Mouse (Mus musculus): ENCODE results near the gene Creg2. TPM values are rescaled to one million over a fixed set of nuclear protein-coding genes. Genes with fewer than 3 reads are reported as not detected.
A peak's percentile ranks its signal among the peaks of the same experiment; 100 is the strongest.

Gene Creg2
- polyA plus RNA-seq (2012; rRNA removed) = 0.03 and 0.10 TPM in 2 replicates

DNA sequence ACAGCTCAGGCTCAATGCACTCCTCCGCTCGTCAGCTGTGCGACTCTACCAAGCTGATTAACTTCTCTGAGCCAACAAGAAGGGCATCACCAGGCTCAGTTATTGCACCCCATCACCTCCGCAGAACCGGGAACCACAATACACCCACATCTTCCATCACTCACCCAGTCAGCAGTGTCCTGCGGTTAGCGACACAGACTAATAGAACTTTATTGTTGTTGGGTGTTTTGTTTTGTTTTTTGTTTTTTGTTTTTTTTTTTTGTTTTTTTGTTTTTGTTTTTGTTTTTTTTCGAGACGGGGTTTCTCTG lies at the start of gene Creg2:
Gene Creg2 (minus strand): TSS at position 234 of the 308 bp plus-strand sequence.
- TF ChIP-seq CTCF (IDR thresholded peaks at IDR 0.05; ENCODE audit: extremely low read depth, insufficient read length, insufficient replicate concordance, low read depth, low read length) = no peak
- no peak for TF ChIP-seq POLR2A (IDR thresholded peaks at IDR 0.05; ENCODE audit: low read depth, low read length)
- Histone ChIP-seq H3K4me1 (ENCODE audit: control insufficient read depth, insufficient read depth, insufficient read length, low read length) (peaks cover 8% of the 10 kb centered on the region), H3K36me3 (ENCODE audit: control insufficient read depth, insufficient read depth, low read length) (no peaks in the 10 kb centered on the region), H3K4me3 (ENCODE audit: low read depth, low read length) (peak within 1 kb of the TSS; percentile 60), H3K27me3 (ENCODE audit: control insufficient read depth, insufficient read depth, low read length) (peaks cover 36% of the 10 kb centered on the region), H3K27ac (ENCODE audit: insufficient read depth, low read depth, low read length) (no peak within 1 kb of the TSS)
- WGBS = 34% methylated on average over 9 of the region's 9 CpGs

DNA sequence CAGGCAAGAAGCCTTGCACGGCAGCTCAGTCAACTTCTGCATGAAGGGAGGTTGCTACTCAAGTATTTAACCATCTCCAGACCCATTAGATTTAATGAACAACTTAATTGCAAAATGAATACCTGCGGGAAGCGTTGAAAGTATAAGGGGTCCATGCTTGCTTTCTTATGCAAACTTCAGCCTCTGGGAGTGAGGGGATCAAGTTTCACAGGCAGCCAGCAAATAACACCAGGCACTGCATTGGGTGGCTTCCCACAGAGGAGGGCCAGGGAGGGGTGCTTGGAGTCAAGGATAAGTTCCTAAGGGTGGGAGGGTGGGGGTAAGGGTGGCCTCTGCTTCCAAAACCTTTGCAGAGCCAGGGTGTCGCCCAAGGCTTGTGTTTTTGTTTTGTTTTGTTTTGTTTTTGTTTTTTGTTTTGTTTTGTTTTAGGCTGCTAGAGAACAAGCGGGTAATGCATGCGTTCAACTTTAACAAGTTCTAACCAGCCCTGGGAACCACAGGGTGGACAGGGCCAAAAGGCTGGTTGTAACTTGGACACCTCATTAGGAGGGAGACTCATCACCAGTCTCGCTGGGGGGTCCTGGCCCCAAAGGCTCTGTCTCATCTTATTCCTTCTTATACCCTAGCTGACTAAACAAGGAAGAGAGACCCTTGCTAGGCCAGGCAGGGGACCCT lies 49.5 kb upstream of the Creg2 start:
- Histone ChIP-seq H3K36me3 (ENCODE audit: control insufficient read depth, insufficient read depth, low read length) (no peaks in the 10 kb centered on the region), H3K27me3 (ENCODE audit: control insufficient read depth, insufficient read depth, low read length) (no peaks in the 10 kb centered on the region), H3K4me3 (ENCODE audit: low read depth, low read length) (no peak overlapping the region), H3K4me1 (ENCODE audit: control insufficient read depth, insufficient read depth, insufficient read length, low read length) (no peaks in the 10 kb centered on the region), H3K27ac (ENCODE audit: insufficient read depth, low read depth, low read length) (no peak overlapping the region)
- TF ChIP-seq POLR2A (IDR thresholded peaks at IDR 0.05; ENCODE audit: low read depth, low read length) (no peak), CTCF (IDR thresholded peaks at IDR 0.05; ENCODE audit: extremely low read depth, insufficient read length, insufficient replicate concordance, low read depth, low read length) (no peak)
- WGBS = 88% methylated on average over 7 of the region's 7 CpGs

DNA sequence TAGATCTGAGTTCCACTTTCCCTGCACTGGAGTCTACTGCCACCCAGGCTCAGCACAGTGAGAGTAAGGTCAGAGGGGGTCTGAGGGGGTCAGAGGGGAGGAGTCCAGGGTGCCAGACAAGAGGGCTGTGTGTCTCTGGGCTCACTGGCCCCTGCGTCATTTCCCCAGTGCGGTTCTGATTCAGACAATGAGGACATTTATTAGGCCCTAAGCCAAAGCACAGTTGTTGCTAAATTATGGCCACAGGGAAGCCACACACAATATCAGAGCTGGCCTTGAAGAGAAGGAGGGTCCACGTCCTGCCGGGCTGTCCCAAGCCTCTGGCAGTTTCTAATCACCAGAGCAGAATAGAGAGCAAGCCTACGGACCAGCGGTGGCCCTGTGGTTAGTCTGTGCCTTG lies 47.2 kb upstream of the Creg2 start:
- 83% methylated on average over 6 of the region's 6 CpGs for WGBS
- Histone ChIP-seq H3K4me1 (ENCODE audit: control insufficient read depth, insufficient read depth, insufficient read length, low read length) (no peaks in the 10 kb centered on the region), H3K36me3 (ENCODE audit: control insufficient read depth, insufficient read depth, low read length) (no peaks in the 10 kb centered on the region), H3K27ac (ENCODE audit: insufficient read depth, low read depth, low read length) (no peak overlapping the region), H3K4me3 (ENCODE audit: low read depth, low read length) (no peak overlapping the region), H3K27me3 (ENCODE audit: control insufficient read depth, insufficient read depth, low read length) (no peaks in the 10 kb centered on the region)
- TF ChIP-seq POLR2A (IDR thresholded peaks at IDR 0.05; ENCODE audit: low read depth, low read length) = no peak
- no peak for TF ChIP-seq CTCF (IDR thresholded peaks at IDR 0.05; ENCODE audit: extremely low read depth, insufficient read length, insufficient replicate concordance, low read depth, low read length)

DNA sequence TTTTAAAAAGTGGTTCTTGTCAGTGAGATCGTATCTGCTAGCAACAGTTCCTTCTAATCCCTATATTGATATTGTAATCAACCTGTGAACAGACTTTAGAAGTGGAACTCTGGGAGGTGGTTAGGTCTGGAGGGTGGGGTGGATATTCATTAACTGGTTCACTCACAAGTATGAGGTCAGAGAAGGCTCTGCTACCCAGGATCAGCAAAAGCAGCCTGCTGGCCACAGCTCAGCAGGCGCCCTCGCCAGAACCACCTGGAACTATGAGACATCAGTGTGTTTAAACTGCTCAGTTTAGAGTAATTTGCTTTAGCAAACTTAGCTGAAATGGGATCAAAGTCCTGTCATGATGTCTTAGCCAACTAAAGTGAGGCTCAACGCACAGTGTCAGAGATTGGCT lies 43.9 kb upstream of the Creg2 start:
- TF ChIP-seq CTCF (IDR thresholded peaks at IDR 0.05; ENCODE audit: extremely low read depth, insufficient read length, insufficient replicate concordance, low read depth, low read length) = no peak
- no peak for TF ChIP-seq POLR2A (IDR thresholded peaks at IDR 0.05; ENCODE audit: low read depth, low read length)
- 19% methylated on average over 4 of the region's 4 CpGs for WGBS
- no peak overlapping the region for H3K27ac ChIP-seq (ENCODE audit: insufficient read depth, low read depth, low read length)
- no peaks in the 10 kb centered on the region for H3K36me3 ChIP-seq (ENCODE audit: control insufficient read depth, insufficient read depth, low read length)
- H3K27me3 ChIP-seq (ENCODE audit: control insufficient read depth, insufficient read depth, low read length) = no peaks in the 10 kb centered on the region
- no peak overlapping the region for H3K4me3 ChIP-seq (ENCODE audit: low read depth, low read length)
- no peaks in the 10 kb centered on the region for H3K4me1 ChIP-seq (ENCODE audit: control insufficient read depth, insufficient read depth, insufficient read length, low read length)

DNA sequence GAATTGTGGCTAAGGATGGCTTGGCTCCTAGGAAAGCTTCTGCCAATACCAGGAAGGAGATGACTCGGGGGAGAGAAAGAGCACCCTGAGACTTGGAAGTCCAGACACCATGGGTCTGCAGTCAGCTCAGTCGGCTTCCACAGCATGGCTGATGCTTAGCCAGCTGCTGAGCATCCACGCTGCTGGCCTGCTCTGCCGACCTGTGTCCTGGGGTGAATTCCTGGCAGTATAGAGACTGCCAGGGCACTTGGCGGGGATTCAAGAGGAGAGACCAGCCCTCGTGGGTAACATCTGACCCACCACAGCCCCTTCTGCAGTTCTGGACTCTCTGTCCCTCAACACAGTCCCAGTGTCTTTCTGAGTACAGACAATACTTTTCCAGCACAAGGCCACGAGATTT lies 43.5 kb upstream of the Creg2 start:
- Histone ChIP-seq H3K36me3 (ENCODE audit: control insufficient read depth, insufficient read depth, low read length) (no peaks in the 10 kb centered on the region), H3K4me3 (ENCODE audit: low read depth, low read length) (no peak overlapping the region), H3K27ac (ENCODE audit: insufficient read depth, low read depth, low read length) (no peak overlapping the region), H3K27me3 (ENCODE audit: control insufficient read depth, insufficient read depth, low read length) (no peaks in the 10 kb centered on the region), H3K4me1 (ENCODE audit: control insufficient read depth, insufficient read depth, insufficient read length, low read length) (no peaks in the 10 kb centered on the region)
- TF ChIP-seq CTCF (IDR thresholded peaks at IDR 0.05; ENCODE audit: extremely low read depth, insufficient read length, insufficient replicate concordance, low read depth, low read length) (no peak), POLR2A (IDR thresholded peaks at IDR 0.05; ENCODE audit: low read depth, low read length) (no peak)
- whole genome bisulfite sequencing = 26% methylated on average over 7 of the region's 7 CpGs

DNA sequence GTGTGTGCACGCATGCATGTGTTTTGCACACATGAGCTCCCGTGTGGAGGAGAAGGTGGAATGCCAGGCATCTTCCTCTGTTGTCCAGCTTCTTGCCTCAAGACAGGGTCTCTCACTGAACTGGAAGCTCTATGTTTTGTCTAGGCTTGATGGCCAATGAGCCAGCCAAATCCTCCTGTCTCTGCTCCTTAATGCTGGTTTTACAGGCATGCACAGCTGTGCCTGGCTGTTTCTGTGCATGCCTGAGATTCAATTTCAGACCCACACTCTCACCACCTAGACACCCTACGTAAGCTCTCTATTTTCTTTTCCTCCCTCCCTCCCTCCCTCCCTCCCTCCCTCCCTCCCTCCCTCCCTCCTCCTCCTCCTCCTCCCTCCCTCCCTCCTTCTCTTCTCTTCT lies 40.7 kb upstream of the Creg2 start:
- TF ChIP-seq POLR2A (IDR thresholded peaks at IDR 0.05; ENCODE audit: low read depth, low read length) = no peak
- TF ChIP-seq CTCF (IDR thresholded peaks at IDR 0.05; ENCODE audit: extremely low read depth, insufficient read length, insufficient replicate concordance, low read depth, low read length) = no peak
- no peak overlapping the region for H3K27ac ChIP-seq (ENCODE audit: insufficient read depth, low read depth, low read length)
- WGBS = 83% methylated on average over 3 of the region's 3 CpGs
- H3K27me3 ChIP-seq (ENCODE audit: control insufficient read depth, insufficient read depth, low read length) = no peaks in the 10 kb centered on the region
- H3K36me3 ChIP-seq (ENCODE audit: control insufficient read depth, insufficient read depth, low read length) = no peaks in the 10 kb centered on the region
- no peaks in the 10 kb centered on the region for H3K4me1 ChIP-seq (ENCODE audit: control insufficient read depth, insufficient read depth, insufficient read length, low read length)
- no peak overlapping the region for H3K4me3 ChIP-seq (ENCODE audit: low read depth, low read length)

DNA sequence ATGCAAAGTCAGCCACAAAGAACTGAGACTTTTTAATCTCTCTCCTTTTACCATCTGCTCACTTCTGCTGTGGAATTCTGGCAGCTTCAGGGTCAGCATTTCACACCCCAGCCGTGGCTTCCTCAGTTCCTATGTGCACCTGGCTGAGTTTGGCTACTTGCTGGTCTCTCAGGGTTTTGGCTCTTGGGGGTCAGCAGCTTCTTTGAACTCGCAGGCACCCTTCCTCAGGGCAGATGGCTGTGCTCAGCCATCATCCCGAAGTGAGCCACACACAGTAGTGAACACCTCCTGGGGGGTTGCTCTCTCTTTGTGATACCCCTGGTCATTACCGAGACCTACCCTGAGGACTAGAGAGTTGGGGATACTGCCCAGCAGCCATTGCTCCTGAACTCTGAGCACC lies 39.8 kb upstream of the Creg2 start:
- Histone ChIP-seq H3K27me3 (ENCODE audit: control insufficient read depth, insufficient read depth, low read length) (no peaks in the 10 kb centered on the region), H3K4me3 (ENCODE audit: low read depth, low read length) (no peak overlapping the region), H3K4me1 (ENCODE audit: control insufficient read depth, insufficient read depth, insufficient read length, low read length) (no peaks in the 10 kb centered on the region), H3K36me3 (ENCODE audit: control insufficient read depth, insufficient read depth, low read length) (no peaks in the 10 kb centered on the region), H3K27ac (ENCODE audit: insufficient read depth, low read depth, low read length) (no peak overlapping the region)
- TF ChIP-seq CTCF (IDR thresholded peaks at IDR 0.05; ENCODE audit: extremely low read depth, insufficient read length, insufficient replicate concordance, low read depth, low read length) (no peak), POLR2A (IDR thresholded peaks at IDR 0.05; ENCODE audit: low read depth, low read length) (no peak)
- 87% methylated on average over 4 of the region's 4 CpGs for WGBS

Data from small intestine, adult 2 months (tissue).